Mouse (Mus musculus): ENCODE data around the gene Gga2.

DNA sequence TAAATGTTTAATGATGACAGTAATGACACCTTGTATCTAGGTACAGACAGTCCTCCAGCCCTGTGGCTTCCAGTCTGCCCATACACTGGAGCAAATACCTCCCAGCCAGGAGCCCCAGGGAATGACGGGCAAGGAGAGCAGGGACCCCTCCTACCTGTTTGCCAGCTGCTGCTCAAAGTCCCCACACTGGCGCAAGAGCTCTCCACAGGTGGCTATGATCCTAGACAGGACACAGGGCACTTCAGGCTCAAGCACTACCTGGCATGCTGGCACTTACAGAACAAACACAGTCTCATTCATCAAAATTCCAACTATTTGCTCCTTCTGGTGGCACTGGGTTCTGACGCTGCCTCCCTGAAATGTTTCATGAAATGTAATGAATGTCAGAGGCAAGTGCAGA, 80.0 kb downstream of the Gga2 start:
- TF ChIP-seq CTCF (IDR thresholded peaks at IDR 0.05; ENCODE audit: insufficient read depth, low read depth, low read length) (no peak), POLR2A (IDR thresholded peaks at IDR 0.05; ENCODE audit: insufficient read depth, low read depth, low read length) (no peak)
